Mouse (Mus musculus) forebrain, embryonic 10.5 days (tissue): ENCODE measurements around the gene Sun2. TPM values are rescaled to one million over a fixed set of nuclear protein-coding genes. Genes with fewer than 3 reads are reported as not detected.

Source experiments
- DNase-seq: peaks from one replicate; pipeline ENCODE4 v3.0.0-alpha.2; 2017; ENCODE audit warnings: low spot score; ENCODE audit errors: extremely low spot score
- H3K27ac ChIP-seq: fragments of 300-500 bp; sonication (generic); 2 replicates; pipeline ENCODE4 v1.5.1; 2016; ENCODE audit warnings: mild to moderate bottlenecking
- H3K27me3 ChIP-seq: fragments of 300-500 bp; sonication (generic); 2 replicates; pipeline ENCODE4 v1.6.1; 2016; ENCODE audit warnings: mild to moderate bottlenecking; ENCODE audit not compliant: poor library complexity, severe bottlenecking
- H3K36me3 ChIP-seq: fragments of 300-500 bp; sonication (generic); replicated peaks from 2 replicates; pipeline ENCODE4 v1.6.1; 2016; ENCODE audit warnings: mild to moderate bottlenecking, moderate library complexity
- H3K4me1 ChIP-seq: fragments of 300-500 bp; sonication (generic); 2 replicates; pipeline ENCODE4 v1.6.1; 2016
- H3K4me3 ChIP-seq: fragments of 300-500 bp; sonication (generic); 2 replicates; pipeline ENCODE4 v1.5.1; 2016; ENCODE audit warnings: mild to moderate bottlenecking, moderate library complexity
- H3K9me3 ChIP-seq: fragments of 300-500 bp; sonication (generic); 2 replicates; pipeline ENCODE4 v1.6.1; 2016; ENCODE audit warnings: mild to moderate bottlenecking, moderate library complexity
- WGBS: fragments of 180-500 bp; shearing (Covaris S2); methylation state at CpG from one replicate; pipeline ENCODE4 v1.1.7; 2016; 5-methylcytosine and 5-hydroxymethylcytosine counted together
- polyA plus RNA-seq: library from polyadenylated mRNA; unstranded; fragments of >200 nt; fragmentation: Nextera tagmentation; extraction: Ambion mirVana; gene quantifications from 2 replicates; pipeline ENCODE4 v1.2.1, GENCODE M21; 2016

Gene Sun2
- polyA plus RNA-seq, 1 experiment from 2014 or later: 3.4 TPM

DNA sequence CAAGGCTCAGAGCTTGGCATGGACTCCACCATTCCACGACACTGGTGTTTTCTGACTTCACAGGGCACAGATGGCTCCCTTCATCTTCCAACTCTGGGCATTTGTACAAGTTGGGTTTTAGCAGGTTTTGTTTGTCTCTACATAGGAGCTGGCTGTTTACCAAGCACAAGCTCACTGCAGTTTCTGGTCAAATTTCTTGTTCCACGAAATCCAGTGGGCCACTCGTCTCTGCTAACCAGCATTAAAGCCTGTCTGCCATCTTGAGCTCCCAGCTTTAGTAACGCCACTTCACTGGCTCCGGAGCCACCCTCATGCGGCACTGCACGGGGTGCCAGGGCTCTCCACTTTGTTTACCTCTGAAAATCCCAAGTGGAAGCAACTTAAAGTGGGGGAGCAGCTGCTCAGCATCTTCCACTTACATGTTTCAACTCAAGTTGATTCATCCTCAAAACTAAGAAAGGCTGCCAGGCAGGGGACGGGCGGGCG lies 24.3 kb upstream of the Sun2 start:
- Histone ChIP-seq H3K36me3 (peaks cover 39% of the 10 kb centered on the region), H3K27ac (no peak overlapping the region), H3K27me3 (no peaks in the 10 kb centered on the region), H3K4me1 (peaks cover 23% of the 10 kb centered on the region), H3K4me3 (no peak overlapping the region), H3K9me3 (no peaks in the 10 kb centered on the region)
- no peak for DNase-seq
- WGBS: 90% methylated on average over 10 of the region's 10 CpGs

DNA sequence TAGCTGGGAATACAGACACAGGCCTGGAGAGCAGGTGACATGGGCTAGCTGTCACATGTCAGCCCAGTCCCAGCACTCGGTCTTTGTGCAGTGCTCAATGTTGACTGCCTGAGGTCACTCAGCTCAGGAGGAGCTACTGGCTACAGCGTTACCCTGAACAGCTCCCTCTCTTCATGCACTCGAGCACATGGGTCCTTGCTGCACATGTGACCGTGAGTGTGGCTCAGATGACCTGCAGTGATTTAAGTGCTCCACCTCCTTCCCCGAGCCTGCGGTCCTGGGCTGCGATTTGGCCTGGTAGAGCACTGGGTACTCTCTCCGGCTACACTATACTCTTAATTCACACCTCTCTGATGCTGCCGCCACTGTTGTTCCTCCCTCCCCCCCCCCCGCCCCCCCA lies 23.8 kb upstream of the Sun2 start:
- no peak overlapping the region for H3K4me3 ChIP-seq
- WGBS: 80% methylated on average over 10 of the region's 10 CpGs
- H3K36me3 ChIP-seq: peaks cover 42% of the 10 kb centered on the region
- no peak overlapping the region for H3K27ac ChIP-seq
- no peaks in the 10 kb centered on the region for H3K27me3 ChIP-seq
- no peaks in the 10 kb centered on the region for H3K9me3 ChIP-seq
- peaks cover 21% of the 10 kb centered on the region for H3K4me1 ChIP-seq
- DNase-seq: no peak

DNA sequence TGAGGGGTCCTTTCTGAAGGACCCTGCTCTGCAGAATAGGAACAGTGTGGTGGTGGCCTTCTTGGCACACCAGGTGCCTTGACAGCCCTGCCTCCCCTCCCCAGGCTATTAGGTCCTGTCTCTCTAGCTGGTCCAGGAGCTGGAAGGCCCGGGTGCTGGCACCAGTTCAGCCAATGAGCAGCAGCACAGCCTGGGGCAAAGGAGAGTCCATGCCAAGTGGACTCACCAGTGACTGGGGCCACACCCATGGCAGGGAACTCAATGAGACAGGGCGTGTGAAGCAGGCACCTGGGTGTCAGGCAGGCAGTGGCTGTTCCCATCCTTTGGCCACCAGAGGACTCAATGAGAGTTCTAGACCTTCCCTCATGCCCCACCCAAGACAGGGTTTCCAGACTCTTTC lies 23.0 kb upstream of the Sun2 start:
- WGBS: 74% methylated on average over 2 of the region's 2 CpGs
- Histone ChIP-seq H3K27ac (no peak overlapping the region), H3K9me3 (no peaks in the 10 kb centered on the region), H3K4me3 (no peak overlapping the region), H3K4me1 (peaks cover 17% of the 10 kb centered on the region), H3K27me3 (no peaks in the 10 kb centered on the region), H3K36me3 (peaks cover 47% of the 10 kb centered on the region)
- DNase-seq: no peak

DNA sequence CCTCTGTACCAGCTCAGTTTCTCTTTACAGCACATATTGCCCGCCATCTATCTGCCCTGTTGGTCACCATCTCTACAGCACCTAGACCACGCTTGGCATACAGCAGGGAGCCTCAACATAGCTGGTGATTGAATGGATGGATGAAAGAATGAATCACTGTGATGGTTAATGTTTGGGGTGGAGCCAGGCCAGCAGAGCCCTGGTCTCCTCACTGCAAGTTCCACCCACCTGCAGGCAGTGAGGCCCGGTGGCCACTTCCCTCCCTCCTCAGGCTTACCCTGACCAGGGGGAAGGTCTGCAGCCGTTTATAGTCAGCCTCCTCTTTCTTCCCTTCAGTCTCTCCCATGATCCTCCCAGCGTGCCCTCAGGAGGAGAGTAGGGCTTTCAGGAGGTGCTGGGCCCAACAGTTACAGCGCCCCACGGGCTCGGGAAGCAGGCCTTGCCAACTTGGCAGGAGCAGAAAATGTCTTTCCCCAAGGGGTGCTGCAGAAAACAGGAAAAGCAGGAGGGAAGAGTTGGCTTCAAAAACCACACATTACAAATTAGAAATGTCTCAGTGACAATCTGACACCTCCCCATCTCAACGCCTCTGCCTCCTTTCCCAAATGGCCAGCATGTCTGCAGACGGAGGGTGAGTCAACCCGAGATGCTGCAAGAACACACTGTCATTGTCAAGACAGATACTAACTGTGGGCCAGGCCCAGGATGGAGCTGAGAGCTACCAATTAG lies 22.4 kb upstream of the Sun2 start:
- Histone ChIP-seq H3K27me3 (no peaks in the 10 kb centered on the region), H3K9me3 (no peaks in the 10 kb centered on the region), H3K4me3 (no peak overlapping the region), H3K36me3 (peaks cover 47% of the 10 kb centered on the region), H3K27ac (no peak overlapping the region), H3K4me1 (peaks cover 11% of the 10 kb centered on the region)
- 91% methylated on average over 11 of the region's 11 CpGs for WGBS
- DNase-seq: no peak

DNA sequence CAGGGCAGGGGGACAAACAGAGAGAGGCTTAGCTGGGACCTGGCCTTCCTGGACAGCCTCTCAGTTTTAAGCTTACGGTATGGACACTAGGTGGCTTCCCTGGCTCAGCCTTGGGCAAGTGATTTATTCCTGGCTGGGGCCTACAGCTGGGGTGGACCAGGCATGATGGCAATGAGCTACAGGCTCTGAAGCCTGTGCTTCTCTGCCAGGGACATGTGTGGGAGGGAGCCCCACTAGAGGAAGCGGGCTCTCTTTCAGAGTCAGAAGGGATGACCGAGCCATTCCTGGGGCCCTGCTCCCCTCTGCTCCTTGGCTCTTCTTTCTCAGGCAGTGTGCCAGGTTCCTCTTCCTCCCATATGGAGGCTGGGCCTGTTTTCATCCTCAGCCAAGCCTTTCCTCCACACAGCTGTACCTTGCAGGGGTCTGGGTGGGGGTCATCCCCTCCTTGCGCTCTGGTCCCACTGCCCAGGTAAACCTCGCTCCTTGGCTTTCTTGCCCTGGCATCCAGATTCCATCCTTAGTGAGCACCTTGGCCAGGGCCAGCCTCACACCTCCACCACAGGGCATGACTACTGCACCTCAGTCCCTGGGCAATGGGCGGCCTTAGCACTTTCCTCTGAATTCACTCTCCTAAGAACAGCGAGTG lies 21.4 kb upstream of the Sun2 start:
- no peak for DNase-seq
- WGBS: 94% methylated on average over 7 of the region's 7 CpGs
- peaks cover 6% of the 10 kb centered on the region for H3K4me1 ChIP-seq
- H3K36me3 ChIP-seq: peaks cover 47% of the 10 kb centered on the region
- H3K9me3 ChIP-seq: no peaks in the 10 kb centered on the region
- H3K4me3 ChIP-seq: no peak overlapping the region
- H3K27me3 ChIP-seq: no peaks in the 10 kb centered on the region
- H3K27ac ChIP-seq: no peak overlapping the region

DNA sequence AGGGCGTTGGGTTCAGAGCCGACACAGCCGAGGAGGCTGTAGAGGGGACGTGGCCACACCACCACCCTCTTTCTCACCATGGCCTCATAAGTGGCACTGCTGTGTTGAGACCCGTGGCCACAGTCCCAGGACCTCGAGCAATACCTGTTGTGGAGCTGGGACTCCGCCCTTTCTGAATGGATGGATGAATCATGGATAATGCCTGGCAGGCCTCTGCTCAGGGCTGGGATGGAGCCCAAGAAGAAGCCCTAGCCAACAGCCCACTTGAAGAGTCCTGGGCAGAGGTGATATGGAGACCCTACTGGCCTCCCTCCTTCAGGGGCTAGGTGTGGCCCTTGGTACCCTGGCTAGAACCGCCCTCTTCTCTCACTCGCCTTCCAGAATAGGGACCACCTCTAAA lies 20.7 kb upstream of the Sun2 start:
- H3K27me3 ChIP-seq: no peaks in the 10 kb centered on the region
- DNase-seq: no peak
- WGBS: 93% methylated on average over 9 of the region's 9 CpGs

DNA sequence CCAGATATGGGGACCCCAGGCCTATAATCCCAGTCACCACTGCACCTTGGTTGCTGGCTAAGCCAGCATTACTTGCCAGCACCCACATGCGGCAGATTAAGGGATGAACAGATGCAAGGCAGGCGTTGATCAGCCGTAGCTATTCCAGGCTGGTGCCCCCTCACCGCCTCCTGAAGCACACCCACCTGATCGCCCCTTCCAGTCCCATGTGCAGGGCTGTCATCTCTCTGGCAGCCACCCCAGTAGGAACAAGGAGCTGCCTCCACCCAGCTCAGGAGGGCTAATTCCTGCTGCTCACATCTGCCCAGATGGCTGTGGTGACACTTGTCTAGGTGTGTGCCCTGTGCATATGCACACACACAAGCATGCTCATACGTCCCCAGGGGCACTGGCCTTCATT lies 18.6 kb upstream of the Sun2 start:
- H3K4me1 ChIP-seq: peaks cover 13% of the 10 kb centered on the region
- WGBS: 79% methylated on average over 6 of the region's 6 CpGs
- no peaks in the 10 kb centered on the region for H3K27me3 ChIP-seq

More for the DNA sequence above, 20.7 kb upstream of the Sun2 start:
- H3K4me1 ChIP-seq: no peaks in the 10 kb centered on the region
- peaks cover 47% of the 10 kb centered on the region for H3K36me3 ChIP-seq
- no peak overlapping the region for H3K27ac ChIP-seq
- no peak overlapping the region for H3K4me3 ChIP-seq
- no peaks in the 10 kb centered on the region for H3K9me3 ChIP-seq

DNA sequence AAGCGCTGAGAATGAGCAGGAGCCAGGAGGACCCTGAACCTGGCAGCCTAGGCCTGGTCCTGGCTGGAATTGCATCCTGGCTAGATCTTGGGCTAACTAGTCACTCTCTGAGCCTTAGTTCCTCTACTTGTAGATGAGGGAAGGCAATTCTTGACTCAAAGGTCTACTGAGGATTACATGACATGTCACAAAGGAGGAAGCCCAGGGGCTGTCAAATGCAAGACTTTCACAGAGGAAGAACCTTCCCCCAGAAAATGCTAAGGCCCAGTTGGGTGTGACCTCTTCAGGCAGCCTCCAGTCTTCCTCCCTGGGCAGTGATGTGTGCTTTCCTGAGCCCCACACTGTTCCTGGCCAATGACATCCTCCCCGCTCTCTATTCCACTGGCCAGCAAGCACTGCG lies 14.8 kb upstream of the Sun2 start:
- Histone ChIP-seq H3K27ac (no peak overlapping the region), H3K36me3 (peaks cover 13% of the 10 kb centered on the region), H3K4me3 (no peak overlapping the region), H3K4me1 (peaks cover 23% of the 10 kb centered on the region), H3K9me3 (no peaks in the 10 kb centered on the region), H3K27me3 (no peaks in the 10 kb centered on the region)
- no peak for DNase-seq
- 93% methylated on average over 3 of the region's 3 CpGs for WGBS

More for the DNA sequence above, 18.6 kb upstream of the Sun2 start:
- Histone ChIP-seq H3K4me3 (no peak overlapping the region), H3K36me3 (peaks cover 47% of the 10 kb centered on the region), H3K9me3 (no peaks in the 10 kb centered on the region), H3K27ac (no peak overlapping the region)
- no peak for DNase-seq

DNA sequence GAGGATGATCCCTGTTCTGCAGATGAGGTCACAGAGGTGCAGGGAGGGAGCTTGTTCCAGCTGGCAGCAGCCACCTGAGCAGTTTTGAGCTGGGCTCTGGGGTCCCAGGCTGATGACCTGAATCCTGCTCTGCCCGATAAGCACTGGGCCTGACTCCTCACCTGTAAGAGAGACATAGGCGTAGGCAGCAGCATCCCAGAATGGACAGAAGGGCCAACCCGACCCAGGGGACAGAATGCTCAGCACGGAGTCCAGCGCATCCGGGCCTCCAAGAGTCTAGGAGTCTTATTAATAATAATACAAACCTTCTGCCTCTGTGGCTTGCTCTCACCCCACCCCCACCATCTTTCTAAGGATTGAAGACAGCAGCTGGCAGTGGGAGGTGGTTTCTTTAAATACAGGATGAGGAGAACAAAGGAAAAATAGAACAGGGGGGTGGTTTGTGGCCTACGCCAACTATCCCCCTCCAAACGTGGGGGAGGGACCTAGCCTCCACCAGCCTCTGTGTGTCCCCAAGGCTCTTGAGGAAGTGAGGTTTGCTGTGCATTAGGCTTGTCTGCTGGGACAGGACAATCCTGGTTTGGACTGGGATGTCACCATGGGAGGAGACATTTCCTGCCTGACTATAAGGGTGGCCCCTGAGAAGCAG lies 13.8 kb upstream of the Sun2 start:
- H3K27me3 ChIP-seq: no peaks in the 10 kb centered on the region
- H3K9me3 ChIP-seq: no peaks in the 10 kb centered on the region
- no peak for DNase-seq
- H3K27ac ChIP-seq: peak overlapping the region; percentile 63; the same call in 1 of the 2 replicates
- peaks cover 23% of the 10 kb centered on the region for H3K4me1 ChIP-seq
- 81% methylated on average over 8 of the region's 8 CpGs for WGBS
- H3K4me3 ChIP-seq: no peak overlapping the region
- H3K36me3 ChIP-seq: peaks cover 4% of the 10 kb centered on the region

DNA sequence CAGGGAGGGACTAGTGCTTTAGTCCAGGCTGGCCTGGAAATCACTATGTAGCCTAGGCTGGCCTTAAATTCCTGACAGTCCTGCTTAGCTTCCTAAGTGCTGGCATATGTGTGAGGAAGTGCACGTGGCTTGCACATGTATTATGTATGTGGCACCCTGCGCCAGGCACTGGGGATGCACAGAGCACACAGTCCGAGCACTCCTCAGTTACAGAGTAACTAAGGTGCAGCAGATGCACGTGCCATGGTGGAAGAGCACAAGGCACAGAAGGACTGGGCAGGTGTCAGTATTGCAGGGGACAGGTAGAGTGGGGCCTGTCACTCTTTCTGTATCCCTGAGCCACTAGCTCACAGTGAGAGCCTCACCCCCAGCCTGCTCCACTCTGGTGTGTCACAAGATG lies 12.8 kb upstream of the Sun2 start:
- no peak for DNase-seq
- no peak overlapping the region for H3K27ac ChIP-seq
- H3K4me3 ChIP-seq: no peak overlapping the region
- H3K27me3 ChIP-seq: no peaks in the 10 kb centered on the region
- H3K4me1 ChIP-seq: peaks cover 23% of the 10 kb centered on the region
- H3K9me3 ChIP-seq: no peaks in the 10 kb centered on the region
- 93% methylated on average over 4 of the region's 4 CpGs for WGBS
- no peaks in the 10 kb centered on the region for H3K36me3 ChIP-seq

DNA sequence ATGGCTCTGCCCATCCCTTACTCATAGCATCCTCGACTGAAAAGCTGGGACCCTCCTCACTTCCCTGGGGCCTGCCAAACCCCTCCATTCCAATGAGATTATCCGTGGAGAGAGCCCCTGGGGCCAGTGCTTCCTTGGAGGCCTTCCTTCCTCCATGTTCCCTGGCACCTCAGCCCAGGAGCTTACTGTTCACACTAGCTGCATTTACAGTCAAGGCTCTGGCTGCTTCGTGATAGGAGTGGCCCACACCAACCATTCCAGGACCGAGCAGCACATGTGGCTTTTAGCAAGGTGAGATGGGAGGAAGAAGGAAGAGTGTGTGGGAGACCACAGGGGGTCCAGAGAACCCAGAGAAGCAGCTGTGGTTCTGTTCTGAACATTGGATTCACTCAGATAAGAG lies 11.5 kb upstream of the Sun2 start:
- DNase-seq: no peak
- H3K4me1 ChIP-seq: peaks cover 23% of the 10 kb centered on the region
- no peak overlapping the region for H3K27ac ChIP-seq
- no peak overlapping the region for H3K4me3 ChIP-seq
- H3K9me3 ChIP-seq: no peaks in the 10 kb centered on the region
- H3K27me3 ChIP-seq: no peaks in the 10 kb centered on the region
- no peaks in the 10 kb centered on the region for H3K36me3 ChIP-seq
- 58% methylated on average over 4 of the region's 4 CpGs for WGBS

DNA sequence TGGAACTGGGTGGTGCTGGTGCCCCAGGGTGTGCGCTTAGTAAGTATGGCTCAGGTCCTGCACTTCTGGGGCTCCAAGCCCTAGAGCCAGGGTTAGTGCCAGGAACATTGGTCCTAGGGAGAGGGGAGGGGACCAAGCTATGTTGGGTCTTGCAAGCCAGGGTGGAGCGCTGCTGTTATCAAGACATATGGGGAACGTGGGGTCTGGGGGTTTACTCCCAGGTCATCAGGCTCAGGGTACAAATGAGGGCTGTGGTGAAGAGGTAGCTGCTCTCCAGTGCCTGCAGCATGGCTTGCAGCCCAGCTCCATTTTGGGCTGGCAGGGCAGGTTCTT lies 11.1 kb upstream of the Sun2 start:
- Histone ChIP-seq H3K27ac (0 out of 2 replicates have a peak overlapping the region, but pooled peaks have one; percentile 20), H3K36me3 (no peaks in the 10 kb centered on the region), H3K4me1 (peaks cover 23% of the 10 kb centered on the region), H3K9me3 (no peaks in the 10 kb centered on the region), H3K4me3 (no peak overlapping the region), H3K27me3 (no peaks in the 10 kb centered on the region)
- WGBS: 93% methylated on average over 3 of the region's 3 CpGs
- DNase-seq: no peak
